Mouse (Mus musculus): ENCODE data around the gene Rgs11. TPM values are rescaled to one million over a fixed set of nuclear protein-coding genes. Genes with fewer than 3 reads are reported as not detected.

Rgs11 gene
- polyA plus RNA-seq, 1 experiment from 2014 or later: 2.6 TPM

DNA sequence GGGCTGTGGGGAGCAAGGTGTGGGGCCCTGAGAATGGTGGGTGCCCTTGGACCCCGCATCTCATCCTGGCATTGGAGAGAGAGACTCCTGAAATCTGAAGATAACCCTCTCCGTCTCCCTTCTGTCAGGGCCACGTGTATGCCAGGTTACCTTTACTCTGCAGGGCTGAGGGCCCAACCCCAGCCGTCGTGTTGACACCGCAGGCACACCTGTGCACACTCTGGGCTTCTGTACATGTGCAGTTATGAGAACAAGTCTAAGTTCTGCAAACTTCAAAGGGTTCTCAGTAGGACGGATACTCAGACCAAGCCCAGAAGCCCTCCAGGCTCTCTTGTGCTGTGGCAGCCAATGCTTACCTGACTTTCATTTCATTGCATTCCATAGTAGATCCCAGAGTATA, 9.5 kb downstream of the Rgs11 start:
- no peaks in the 10 kb centered on the region for H3K9me3 ChIP-seq (ENCODE audit: control insufficient read depth, low read length)
- H3K27ac ChIP-seq (replicated peaks; ENCODE audit: low read depth, low read length): no peak overlapping the region
- 89% methylated on average over 7 of the region's 7 CpGs for WGBS
- DNase-seq (no peak), ATAC-seq (ENCODE audit: low FRiP score, low TSS enrichment) (no peak)
- H3K9ac ChIP-seq (replicated peaks; ENCODE audit: low read length): no peak overlapping the region
- no peak overlapping the region for H3K4me2 ChIP-seq (ENCODE audit: low read length)
- H3K27me3 ChIP-seq (ENCODE audit: control insufficient read depth, insufficient read depth, low read length): no peaks in the 10 kb centered on the region
- H3K4me3 ChIP-seq (replicated peaks; ENCODE audit: low read depth, low read length): no peak overlapping the region
- H3K4me1 ChIP-seq (ENCODE audit: control insufficient read depth, insufficient read depth, low read length): no peaks in the 10 kb centered on the region
- H3K36me3 ChIP-seq (ENCODE audit: control insufficient read depth, insufficient read depth, low read length): peaks cover 17% of the 10 kb centered on the region; the same call in 1 of the 2 replicates

DNA sequence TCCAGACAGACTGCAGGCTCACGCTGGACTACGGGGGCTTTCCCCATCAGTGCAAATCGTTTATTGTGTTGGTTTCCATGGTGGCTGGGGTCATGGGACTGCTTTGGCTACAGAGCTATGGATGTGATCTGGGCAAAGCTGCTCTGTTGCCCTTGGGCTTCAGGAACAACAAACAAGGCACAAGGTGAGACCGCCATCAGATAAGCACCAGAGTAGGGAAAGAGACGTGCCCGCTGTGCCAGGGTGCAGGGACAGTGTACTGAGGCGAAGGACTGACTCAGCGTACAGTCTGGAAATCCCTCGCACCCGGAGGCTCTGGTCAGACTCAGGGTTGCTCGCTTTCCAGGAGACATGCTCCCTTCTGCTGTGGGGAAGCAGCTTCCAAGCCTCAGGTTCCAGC, 9.9 kb downstream of the Rgs11 start:
- Histone ChIP-seq H3K4me3 (replicated peaks; ENCODE audit: low read depth, low read length) (no peak overlapping the region), H3K4me2 (ENCODE audit: low read length) (no peak overlapping the region), H3K27me3 (ENCODE audit: control insufficient read depth, insufficient read depth, low read length) (no peaks in the 10 kb centered on the region), H3K9ac (replicated peaks; ENCODE audit: low read length) (no peak overlapping the region), H3K27ac (replicated peaks; ENCODE audit: low read depth, low read length) (no peak overlapping the region), H3K4me1 (ENCODE audit: control insufficient read depth, insufficient read depth, low read length) (no peaks in the 10 kb centered on the region), H3K36me3 (ENCODE audit: control insufficient read depth, insufficient read depth, low read length) (peaks cover 17% of the 10 kb centered on the region; the same call in 1 of the 2 replicates), H3K9me3 (ENCODE audit: control insufficient read depth, low read length) (no peaks in the 10 kb centered on the region)
- WGBS: 88% methylated on average over 11 of the region's 11 CpGs
- no peak for DNase-seq
- ATAC-seq (ENCODE audit: low FRiP score, low TSS enrichment): no peak

DNA sequence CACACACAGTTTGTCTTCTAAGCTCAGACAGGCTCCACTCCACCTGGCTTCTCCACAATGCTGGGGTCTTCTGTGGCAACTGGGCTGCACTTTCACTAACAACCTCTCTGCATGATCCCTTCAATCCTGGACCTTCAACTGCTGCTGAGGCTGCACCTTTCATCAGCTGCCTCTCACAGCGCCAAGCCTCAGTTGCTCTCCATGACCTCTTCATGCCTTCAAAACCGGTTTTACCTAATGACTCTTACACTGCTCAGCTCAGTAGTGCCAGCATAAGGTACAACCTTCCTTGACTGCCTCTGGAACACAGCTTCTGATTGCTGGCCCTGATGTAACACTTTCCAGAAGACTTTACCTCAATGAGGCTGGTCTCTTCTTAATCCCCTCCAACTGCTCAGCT, 18.8 kb downstream of the Rgs11 start:
- H3K27me3 ChIP-seq (ENCODE audit: control insufficient read depth, insufficient read depth, low read length): no peaks in the 10 kb centered on the region
- H3K4me1 ChIP-seq (ENCODE audit: control insufficient read depth, insufficient read depth, low read length): no peaks in the 10 kb centered on the region
- no peak overlapping the region for H3K9ac ChIP-seq (replicated peaks; ENCODE audit: low read length)
- peaks cover 18% of the 10 kb centered on the region for H3K36me3 ChIP-seq (ENCODE audit: control insufficient read depth, insufficient read depth, low read length)
- ATAC-seq (ENCODE audit: low FRiP score, low TSS enrichment) (no peak), DNase-seq (no peak)
- no peak overlapping the region for H3K4me2 ChIP-seq (ENCODE audit: low read length)
- H3K4me3 ChIP-seq (replicated peaks; ENCODE audit: low read depth, low read length): no peak overlapping the region
- no peaks in the 10 kb centered on the region for H3K9me3 ChIP-seq (ENCODE audit: control insufficient read depth, low read length)
- no peak overlapping the region for H3K27ac ChIP-seq (replicated peaks; ENCODE audit: low read depth, low read length)
- 68% methylated on average over 2 of the region's 2 CpGs for WGBS

DNA sequence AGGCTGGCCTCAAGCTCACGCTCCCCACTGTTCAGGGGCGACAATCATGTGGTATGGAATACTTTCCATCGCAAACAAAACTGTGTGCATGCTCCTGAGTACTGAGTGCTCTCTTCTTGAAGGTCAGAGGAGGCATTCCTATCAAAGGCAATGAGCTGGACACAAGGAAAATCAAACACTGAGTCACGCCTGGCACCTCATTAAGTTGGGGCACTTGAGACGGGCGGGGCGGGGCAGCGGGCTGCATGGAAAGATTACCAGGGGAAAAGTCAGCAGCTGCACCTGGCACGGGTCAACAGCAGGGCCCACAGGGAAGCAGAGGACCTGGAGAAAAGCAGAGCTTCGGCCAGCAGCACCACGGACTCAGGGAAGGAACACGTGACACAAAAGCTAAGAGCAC, 22.4 kb downstream of the Rgs11 start:
- ATAC-seq (ENCODE audit: low FRiP score, low TSS enrichment) (no peak), DNase-seq (no peak)
- Histone ChIP-seq H3K27ac (replicated peaks; ENCODE audit: low read depth, low read length) (no peak overlapping the region), H3K36me3 (ENCODE audit: control insufficient read depth, insufficient read depth, low read length) (peaks cover 2% of the 10 kb centered on the region; the same call in 1 of the 2 replicates), H3K9me3 (ENCODE audit: control insufficient read depth, low read length) (no peaks in the 10 kb centered on the region), H3K9ac (replicated peaks; ENCODE audit: low read length) (no peak overlapping the region), H3K4me3 (replicated peaks; ENCODE audit: low read depth, low read length) (no peak overlapping the region), H3K27me3 (ENCODE audit: control insufficient read depth, insufficient read depth, low read length) (no peaks in the 10 kb centered on the region), H3K4me1 (ENCODE audit: control insufficient read depth, insufficient read depth, low read length) (no peaks in the 10 kb centered on the region), H3K4me2 (ENCODE audit: low read length) (no peak overlapping the region)
- WGBS: 90% methylated on average over 12 of the region's 12 CpGs

GRCm38 (mm10) chr17:26229776-26230175, 27.0 kb downstream of the Rgs11 start:
- H3K9me3 ChIP-seq (ENCODE audit: control insufficient read depth, low read length): no peaks in the 10 kb centered on the region
- 94% methylated on average over 5 of the region's 5 CpGs for WGBS
- H3K4me3 ChIP-seq (replicated peaks; ENCODE audit: low read depth, low read length): no peak overlapping the region
- no peak for ATAC-seq (ENCODE audit: low FRiP score, low TSS enrichment)
- H3K36me3 ChIP-seq (ENCODE audit: control insufficient read depth, insufficient read depth, low read length): no peaks in the 10 kb centered on the region; the same call in 1 of the 2 replicates
- H3K4me2 ChIP-seq (ENCODE audit: low read length): no peak overlapping the region
- no peak overlapping the region for H3K9ac ChIP-seq (replicated peaks; ENCODE audit: low read length)
- no peaks in the 10 kb centered on the region for H3K27me3 ChIP-seq (ENCODE audit: control insufficient read depth, insufficient read depth, low read length)
- no peak overlapping the region for H3K27ac ChIP-seq (replicated peaks; ENCODE audit: low read depth, low read length)
- H3K4me1 ChIP-seq (ENCODE audit: control insufficient read depth, insufficient read depth, low read length): no peaks in the 10 kb centered on the region
- DNase-seq: no peak

DNA sequence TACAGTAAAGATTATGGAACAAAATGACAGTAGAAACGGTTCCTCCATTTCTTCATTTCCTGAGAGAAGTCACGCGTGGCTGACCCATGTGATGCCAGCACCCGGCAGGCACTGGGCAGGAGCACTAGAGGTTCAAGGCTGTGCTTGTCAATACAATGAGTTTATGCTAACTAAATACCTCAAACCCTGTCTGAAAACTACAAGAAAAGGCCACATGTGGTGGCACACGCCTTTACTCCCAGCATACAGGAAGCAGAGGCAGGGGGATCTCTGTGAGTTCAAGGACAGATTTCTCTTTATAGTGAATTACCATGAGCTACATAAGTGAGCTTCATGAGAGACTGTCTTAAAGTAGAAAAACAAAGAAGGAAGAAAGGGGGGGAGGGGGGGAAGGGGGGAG, 28.4 kb downstream of the Rgs11 start:
- Histone ChIP-seq H3K4me1 (ENCODE audit: control insufficient read depth, insufficient read depth, low read length) (no peaks in the 10 kb centered on the region), H3K4me2 (ENCODE audit: low read length) (no peak overlapping the region), H3K9ac (replicated peaks; ENCODE audit: low read length) (no peak overlapping the region), H3K9me3 (ENCODE audit: control insufficient read depth, low read length) (no peaks in the 10 kb centered on the region), H3K27ac (replicated peaks; ENCODE audit: low read depth, low read length) (no peak overlapping the region), H3K36me3 (ENCODE audit: control insufficient read depth, insufficient read depth, low read length) (no peaks in the 10 kb centered on the region), H3K4me3 (replicated peaks; ENCODE audit: low read depth, low read length) (no peak overlapping the region), H3K27me3 (ENCODE audit: control insufficient read depth, insufficient read depth, low read length) (no peaks in the 10 kb centered on the region)
- DNase-seq (no peak), ATAC-seq (ENCODE audit: low FRiP score, low TSS enrichment) (no peak)
- 89% methylated on average over 5 of the region's 5 CpGs for WGBS

GRCm38 (mm10) chr17:26232863-26233262, 30.1 kb downstream of the Rgs11 start:
- Histone ChIP-seq H3K36me3 (ENCODE audit: control insufficient read depth, insufficient read depth, low read length) (no peaks in the 10 kb centered on the region), H3K27ac (replicated peaks; ENCODE audit: low read depth, low read length) (no peak overlapping the region), H3K4me3 (replicated peaks; ENCODE audit: low read depth, low read length) (no peak overlapping the region), H3K27me3 (ENCODE audit: control insufficient read depth, insufficient read depth, low read length) (no peaks in the 10 kb centered on the region), H3K9ac (replicated peaks; ENCODE audit: low read length) (no peak overlapping the region), H3K9me3 (ENCODE audit: control insufficient read depth, low read length) (no peaks in the 10 kb centered on the region), H3K4me2 (ENCODE audit: low read length) (no peak overlapping the region), H3K4me1 (ENCODE audit: control insufficient read depth, insufficient read depth, low read length) (no peaks in the 10 kb centered on the region)
- WGBS: 76% methylated on average over 8 of the region's 8 CpGs
- DNase-seq (no peak), ATAC-seq (ENCODE audit: low FRiP score, low TSS enrichment) (no peak)

DNA sequence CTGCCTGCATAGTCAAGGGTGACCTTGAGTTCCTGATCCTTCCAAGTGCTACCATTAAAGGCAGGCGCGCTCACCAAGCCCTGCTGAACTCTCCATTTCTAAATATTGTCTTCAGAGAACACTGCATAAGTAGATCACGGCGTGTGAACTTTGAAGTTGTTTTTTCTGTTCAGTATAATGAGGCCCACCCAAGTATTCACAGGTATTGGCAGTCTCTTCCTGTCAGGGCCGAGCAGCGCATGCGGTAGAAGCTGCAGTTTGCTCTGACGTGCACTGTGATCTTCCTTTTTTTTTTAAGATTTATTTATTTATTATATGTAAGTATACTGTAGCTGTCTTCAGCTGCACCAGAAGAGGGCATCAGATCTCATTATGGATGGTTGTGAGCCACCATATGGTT, 31.6 kb downstream of the Rgs11 start:
- DNase-seq (no peak), ATAC-seq (ENCODE audit: low FRiP score, low TSS enrichment) (no peak)
- Histone ChIP-seq H3K36me3 (ENCODE audit: control insufficient read depth, insufficient read depth, low read length) (no peaks in the 10 kb centered on the region), H3K27ac (replicated peaks; ENCODE audit: low read depth, low read length) (no peak overlapping the region), H3K4me2 (ENCODE audit: low read length) (no peak overlapping the region), H3K9me3 (ENCODE audit: control insufficient read depth, low read length) (no peaks in the 10 kb centered on the region), H3K9ac (replicated peaks; ENCODE audit: low read length) (no peak overlapping the region), H3K4me1 (ENCODE audit: control insufficient read depth, insufficient read depth, low read length) (no peaks in the 10 kb centered on the region), H3K4me3 (replicated peaks; ENCODE audit: low read depth, low read length) (no peak overlapping the region), H3K27me3 (ENCODE audit: control insufficient read depth, insufficient read depth, low read length) (no peaks in the 10 kb centered on the region)
- WGBS: 88% methylated on average over 8 of the region's 8 CpGs

GRCm38 (mm10) chr17:26235077-26235815, 32.5 kb downstream of the Rgs11 start:
- H3K27ac ChIP-seq (replicated peaks; ENCODE audit: low read depth, low read length): 0 out of 2 replicates have a peak overlapping the region, but pooled peaks have one; percentile 8
- H3K9ac ChIP-seq (replicated peaks; ENCODE audit: low read length): no peak overlapping the region; the same call in 1 of the 2 replicates
- H3K27me3 ChIP-seq (ENCODE audit: control insufficient read depth, insufficient read depth, low read length): no peaks in the 10 kb centered on the region
- ATAC-seq (ENCODE audit: low FRiP score, low TSS enrichment) (no peak), DNase-seq (no peak)
- H3K4me1 ChIP-seq (ENCODE audit: control insufficient read depth, insufficient read depth, low read length): no peaks in the 10 kb centered on the region
- no peak overlapping the region for H3K4me3 ChIP-seq (replicated peaks; ENCODE audit: low read depth, low read length)
- H3K9me3 ChIP-seq (ENCODE audit: control insufficient read depth, low read length): no peaks in the 10 kb centered on the region
- 67% methylated on average over 13 of the region's 13 CpGs for WGBS
- no peak overlapping the region for H3K4me2 ChIP-seq (ENCODE audit: low read length)
- H3K36me3 ChIP-seq (ENCODE audit: control insufficient read depth, insufficient read depth, low read length): no peaks in the 10 kb centered on the region
